Mouse (Mus musculus): ENCODE results near the gene Cfap221. TPM values are rescaled to one million over a fixed set of nuclear protein-coding genes. Genes with fewer than 3 reads are reported as not detected.

Cfap221 gene
- total RNA-seq, 1 experiment: not detected

DNA sequence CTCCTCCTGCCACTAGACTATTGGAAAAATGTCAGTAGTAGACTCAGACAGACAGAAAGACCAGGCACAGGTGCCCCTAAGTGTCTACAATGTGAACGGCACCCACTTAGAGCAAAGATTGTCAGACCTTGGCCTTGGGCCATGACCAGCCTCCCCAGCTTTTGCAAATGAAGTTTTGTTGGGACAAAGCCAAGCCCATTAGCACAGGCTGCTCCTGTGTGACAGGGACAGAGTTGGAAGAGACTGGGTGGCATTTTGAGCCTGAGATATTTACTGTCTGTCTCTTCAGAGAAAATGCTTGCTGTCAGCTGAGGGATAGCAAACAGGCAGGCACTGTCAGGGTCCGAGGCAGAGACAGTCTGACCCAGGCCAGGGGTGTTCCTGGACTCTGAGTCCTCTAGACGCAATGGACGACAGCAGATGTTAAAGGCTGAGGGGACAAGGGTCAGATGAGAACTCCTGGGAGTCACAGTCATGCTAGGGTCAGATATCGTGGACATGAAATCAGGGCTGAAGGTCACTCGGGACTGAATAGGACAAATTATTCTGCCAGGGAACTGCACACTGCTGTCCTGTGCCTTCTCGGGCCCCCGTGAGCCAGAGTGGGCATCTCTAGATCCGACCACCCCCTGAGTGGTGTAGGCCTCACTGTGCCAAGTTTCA lies 40.1 kb upstream of the Cfap221 start:
- in situ Hi-C loops (cut with MboI; ENCODE audit: low sequenced_read_pairs in 2 of 2, unreplicated experiment in 2 of 2): no loop called here

GRCm38 (mm10) chr1:120035456-120036034 lies 38.5 kb upstream of the Cfap221 start:
- in situ Hi-C loops (cut with MboI; ENCODE audit: low sequenced_read_pairs in 2 of 2, unreplicated experiment in 2 of 2): no loop called here
- no peak for DNase-seq (ENCODE audit: low read depth, low spot score)
- no peak for TF ChIP-seq CHD2 (IDR thresholded peaks at IDR 0.05; ENCODE audit: low read depth, low read length)
- TF ChIP-seq HCFC1 (IDR thresholded peaks at IDR 0.05; ENCODE audit: borderline replicate concordance, insufficient read depth, low read length): no peak
- no peak for TF ChIP-seq MAFK (IDR thresholded peaks at IDR 0.05; ENCODE audit: insufficient read depth, low read depth, low read length)
- no peak for TF ChIP-seq ZC3H11A (IDR thresholded peaks at IDR 0.05; ENCODE audit: borderline replicate concordance, low read depth, low read length)
- no peak for TF ChIP-seq ZNF384 (IDR thresholded peaks at IDR 0.05; ENCODE audit: low read depth, low read length)

More for the DNA sequence above, 40.1 kb upstream of the Cfap221 start:
- no peak for DNase-seq (ENCODE audit: low read depth, low spot score)
- Histone ChIP-seq H3K4me3 (ENCODE audit: insufficient read depth in 1 of 2, low read depth in 1 of 2, low read length in 2 of 2, poor library complexity in 1 of 2, severe bottlenecking in 1 of 2) (no peak overlapping the region), H3K9ac (ENCODE audit: insufficient read depth, low read depth, low read length, poor library complexity, severe bottlenecking) (no peak overlapping the region), H3K27ac (ENCODE audit: insufficient read depth, low read depth, low read length, poor library complexity, severe bottlenecking) (no peak overlapping the region), H3K9me3 (ENCODE audit: control insufficient read depth, insufficient read depth, low read depth, low read length) (no peaks in the 10 kb centered on the region), H3K36me3 (ENCODE audit: control insufficient read depth, insufficient read depth, low read length, poor library complexity, severe bottlenecking) (no peaks in the 10 kb centered on the region), H3K4me1 (ENCODE audit: control insufficient read depth in 2 of 2, insufficient read depth in 2 of 2, low read length in 2 of 2, poor library complexity in 1 of 2) (peaks cover 0 to 3% of the 10 kb centered on the region in 2 experiments; a peak in 2 of 4 replicates)
- TF ChIP-seq CHD2 (IDR thresholded peaks at IDR 0.05; ENCODE audit: low read depth, low read length) (no peak), ZC3H11A (IDR thresholded peaks at IDR 0.05; ENCODE audit: borderline replicate concordance, low read depth, low read length) (no peak), ZNF384 (IDR thresholded peaks at IDR 0.05; ENCODE audit: low read depth, low read length) (no peak), HCFC1 (IDR thresholded peaks at IDR 0.05; ENCODE audit: borderline replicate concordance, insufficient read depth, low read length) (no peak), MAFK (IDR thresholded peaks at IDR 0.05; ENCODE audit: insufficient read depth, low read depth, low read length) (no peak)

GRCm38 (mm10) chr1:120034793-120035192 lies 37.8 kb upstream of the Cfap221 start:
- no peak overlapping the region for H3K27ac ChIP-seq (ENCODE audit: insufficient read depth, low read depth, low read length, poor library complexity, severe bottlenecking)
- TF ChIP-seq ZC3H11A (IDR thresholded peaks at IDR 0.05; ENCODE audit: borderline replicate concordance, low read depth, low read length) (no peak), ZNF384 (IDR thresholded peaks at IDR 0.05; ENCODE audit: low read depth, low read length) (no peak), MAFK (IDR thresholded peaks at IDR 0.05; ENCODE audit: insufficient read depth, low read depth, low read length) (no peak), CHD2 (IDR thresholded peaks at IDR 0.05; ENCODE audit: low read depth, low read length) (no peak), HCFC1 (IDR thresholded peaks at IDR 0.05; ENCODE audit: borderline replicate concordance, insufficient read depth, low read length) (no peak)
- peaks cover 0 to 3% of the 10 kb centered on the region in 2 experiments; a peak in 1 of 4 replicates for H3K4me1 ChIP-seq (ENCODE audit: control insufficient read depth in 2 of 2, insufficient read depth in 2 of 2, low read length in 2 of 2, poor library complexity in 1 of 2)
- no peak overlapping the region for H3K4me3 ChIP-seq (ENCODE audit: insufficient read depth in 1 of 2, low read depth in 1 of 2, low read length in 2 of 2, poor library complexity in 1 of 2, severe bottlenecking in 1 of 2)
- in situ Hi-C loops (cut with MboI; ENCODE audit: low sequenced_read_pairs in 2 of 2, unreplicated experiment in 2 of 2): no loop called here
- H3K9ac ChIP-seq (ENCODE audit: insufficient read depth, low read depth, low read length, poor library complexity, severe bottlenecking): no peak overlapping the region
- DNase-seq (ENCODE audit: low read depth, low spot score): no peak
- H3K9me3 ChIP-seq (ENCODE audit: control insufficient read depth, insufficient read depth, low read depth, low read length): no peaks in the 10 kb centered on the region
- no peaks in the 10 kb centered on the region for H3K36me3 ChIP-seq (ENCODE audit: control insufficient read depth, insufficient read depth, low read length, poor library complexity, severe bottlenecking)

More at GRCm38 (mm10) chr1:120035456-120036034, 38.5 kb upstream of the Cfap221 start:
- Histone ChIP-seq H3K36me3 (ENCODE audit: control insufficient read depth, insufficient read depth, low read length, poor library complexity, severe bottlenecking) (no peaks in the 10 kb centered on the region), H3K4me1 (ENCODE audit: control insufficient read depth in 2 of 2, insufficient read depth in 2 of 2, low read length in 2 of 2, poor library complexity in 1 of 2) (peaks cover 0 to 3% of the 10 kb centered on the region in 2 experiments; a peak in 1 of 4 replicates), H3K9me3 (ENCODE audit: control insufficient read depth, insufficient read depth, low read depth, low read length) (no peaks in the 10 kb centered on the region), H3K9ac (ENCODE audit: insufficient read depth, low read depth, low read length, poor library complexity, severe bottlenecking) (no peak overlapping the region), H3K27ac (ENCODE audit: insufficient read depth, low read depth, low read length, poor library complexity, severe bottlenecking) (no peak overlapping the region), H3K4me3 (ENCODE audit: insufficient read depth in 1 of 2, low read depth in 1 of 2, low read length in 2 of 2, poor library complexity in 1 of 2, severe bottlenecking in 1 of 2) (no peak overlapping the region)

GRCm38 (mm10) chr1:120033469-120033854 lies 36.4 kb upstream of the Cfap221 start:
- Histone ChIP-seq H3K27ac (ENCODE audit: insufficient read depth, low read depth, low read length, poor library complexity, severe bottlenecking) (no peak overlapping the region), H3K4me1 (ENCODE audit: control insufficient read depth in 2 of 2, insufficient read depth in 2 of 2, low read length in 2 of 2, poor library complexity in 1 of 2) (no peaks in the 10 kb centered on the region), H3K36me3 (ENCODE audit: control insufficient read depth, insufficient read depth, low read length, poor library complexity, severe bottlenecking) (no peaks in the 10 kb centered on the region), H3K9ac (ENCODE audit: insufficient read depth, low read depth, low read length, poor library complexity, severe bottlenecking) (no peak overlapping the region), H3K4me3 (ENCODE audit: insufficient read depth in 1 of 2, low read depth in 1 of 2, low read length in 2 of 2, poor library complexity in 1 of 2, severe bottlenecking in 1 of 2) (no peak overlapping the region), H3K9me3 (ENCODE audit: control insufficient read depth, insufficient read depth, low read depth, low read length) (no peaks in the 10 kb centered on the region)
- no peak for DNase-seq (ENCODE audit: low read depth, low spot score)
- no peak for TF ChIP-seq MAFK (IDR thresholded peaks at IDR 0.05; ENCODE audit: insufficient read depth, low read depth, low read length)
- no peak for TF ChIP-seq HCFC1 (IDR thresholded peaks at IDR 0.05; ENCODE audit: borderline replicate concordance, insufficient read depth, low read length)
- TF ChIP-seq ZC3H11A (IDR thresholded peaks at IDR 0.05; ENCODE audit: borderline replicate concordance, low read depth, low read length): no peak
- TF ChIP-seq CHD2 (IDR thresholded peaks at IDR 0.05; ENCODE audit: low read depth, low read length): no peak
- no peak for TF ChIP-seq ZNF384 (IDR thresholded peaks at IDR 0.05; ENCODE audit: low read depth, low read length)
- in situ Hi-C loops (cut with MboI; ENCODE audit: low sequenced_read_pairs in 2 of 2, unreplicated experiment in 2 of 2): no loop called here
